Comparison of ENCODE assay signal across 23 mouse cellular contexts in genomic region chr10:90140947-90141346, GRCm38 (mm10).
A peak's percentile ranks its signal among the peaks of the same experiment; 100 is the strongest.
DNase-seq lines count a peak whose midpoint lies in the region; ATAC-seq and TF ChIP-seq lines count a peak whose summit lies in the region.
"Had no signal": no experiment of that assay in that cellular context is flagged by ENCODE, and none has a peak within 500 bp of the region (broad histone marks: within the 10 kb centered on the region; RNA-seq: fewer than 3 reads in every experiment).

No protein-coding gene starts in this region.

- no peak for ATAC-seq in forebrain, embryonic 14.5 days
- ATAC-seq: activated CD4-positive, CD25-positive, alpha-beta regulatory T cell, adult 4 months; CD4-positive, CD25-positive, alpha-beta regulatory T cell, adult 4 months; Patski had no signal

- H3K9me3 ChIP-seq in forebrain, embryonic 14.5 days (replicated peaks; ENCODE audit: control insufficient read depth, low read length): no peaks in the 10 kb centered on the region

- peak; percentile 67 for DNase-seq in 3T3-L1 (ENCODE audit: low read depth, low spot score)
- DNase-seq in lung, postnatal 25 days (ENCODE audit: low spot score): no peak
- no peak for DNase-seq in forebrain, embryonic 14.5 days (ENCODE audit: low spot score)
- DNase-seq in cerebellum, postnatal 14 days: no peak
- DNase-seq: adrenal gland, adult 2 months; adrenal gland, adult 8-10 months; adrenal gland, postnatal 10 days; adrenal gland, postnatal 14 days; adrenal gland, postnatal 25 days; adrenal gland, postnatal 36 days; B cell, adult 2 months; cerebellum, adult 11 months; cerebellum, adult 11-12 months; cerebellum, adult 18-20 months; cerebellum, adult 2 months; cerebellum, adult 8-10 months had no signal

- H3K4me3 ChIP-seq in C2C12 (ENCODE audit: insufficient read depth, poor library complexity, severe bottlenecking) (no peak overlapping the region), myocyte (no peak overlapping the region)
- no peak overlapping the region for H3K4me3 ChIP-seq in forebrain, embryonic 14.5 days (ENCODE audit: low read depth, low read length)

- H3K27me3 ChIP-seq in C2C12 (ENCODE audit: control insufficient read depth, insufficient read depth, insufficient read length) (no peaks in the 10 kb centered on the region), myocyte (ENCODE audit: control insufficient read depth, insufficient read depth, insufficient read length) (no peaks in the 10 kb centered on the region)
- no peaks in the 10 kb centered on the region for H3K27me3 ChIP-seq in forebrain, embryonic 14.5 days (replicated peaks; ENCODE audit: control insufficient read depth, insufficient read depth, low read length)
- H3K27me3 ChIP-seq: CH12.LX, Patski had no signal

- H3K79me3 ChIP-seq in C2C12 (ENCODE audit: low read depth): no peaks in the 10 kb centered on the region

- H3K4me1 ChIP-seq in forebrain, embryonic 14.5 days (ENCODE audit: control insufficient read depth, insufficient read depth, low read length): no peaks in the 10 kb centered on the region

- no peak for TF ChIP-seq POLR2A in myocyte (IDR thresholded peaks at IDR 0.05; ENCODE audit: insufficient read length, low read depth)

- H3K36me3 ChIP-seq in C2C12 (ENCODE audit: control insufficient read depth, insufficient read depth) (no peaks in the 10 kb centered on the region), myocyte (ENCODE audit: control insufficient read depth, insufficient read depth) (no peaks in the 10 kb centered on the region)
- H3K36me3 ChIP-seq in forebrain, embryonic 14.5 days (ENCODE audit: control insufficient read depth, insufficient read depth, low read length): no peaks in the 10 kb centered on the region
- H3K36me3 ChIP-seq: G1E had no signal

- H3K27ac ChIP-seq in forebrain, embryonic 14.5 days (ENCODE audit: low read depth, low read length): no peak overlapping the region

- no peak overlapping the region for H3K9ac ChIP-seq in forebrain, embryonic 14.5 days (ENCODE audit: low read length)

- H3K79me2 ChIP-seq in C2C12 (ENCODE audit: control insufficient read depth, insufficient read depth) (no peaks in the 10 kb centered on the region), myocyte (ENCODE audit: control insufficient read depth, insufficient read depth) (no peaks in the 10 kb centered on the region)

- H3K4me2 ChIP-seq in myocyte (ENCODE audit: low read depth): no peak overlapping the region
- no peak overlapping the region for H3K4me2 ChIP-seq in forebrain, embryonic 14.5 days (ENCODE audit: low read length)

- no peak overlapping the region for H3ac ChIP-seq in C2C12 (ENCODE audit: control insufficient read depth, insufficient read length, low read depth)
- no peak overlapping the region for H3ac ChIP-seq in myocyte (ENCODE audit: control insufficient read depth, insufficient read length)

- TF ChIP-seq CTCF in C2C12 (IDR thresholded peaks at IDR 0.05; ENCODE audit: control insufficient read depth, insufficient read depth, insufficient read length): no peak

TF ChIP-seq in C2C12, 6 proteins besides CTCF, POLR2A, EP300 and RAD21:
- TF ChIP-seq MYOG (IDR thresholded peaks at IDR 0.05; ENCODE audit: control insufficient read depth, extremely low read depth, insufficient read length) (no peak), CEBPB (IDR thresholded peaks at IDR 0.05; ENCODE audit: low read depth) (peak; percentile 75)

TF ChIP-seq in myocyte, 11 proteins besides CTCF, POLR2A, EP300 and RAD21:
- TF ChIP-seq MYOD1 (IDR thresholded peaks at IDR 0.05; ENCODE audit: control insufficient read depth in 1 of 3, insufficient read length in 2 of 3, low read depth in 2 of 3) (no peak), CEBPB (IDR thresholded peaks at IDR 0.05; ENCODE audit: insufficient read depth, poor library complexity, severe bottlenecking) (peak; percentile 98)
TF ChIP-seq in myocyte: peak in this region for 1.
